Mouse (Mus musculus) intestine, postnatal 0 days (tissue): ENCODE results near the gene Flg. TPM values are rescaled to one million over a fixed set of nuclear protein-coding genes. Genes with fewer than 3 reads are reported as not detected.

Source experiments
- ATAC-seq: fragments of 200-750 bp; cut with Nextera tagmentation; 2 replicates; pipeline ENCODE4 v1.8.0; 2017; ENCODE audit warnings: mild to moderate bottlenecking, moderate TSS enrichment, moderate library complexity
- H3K27ac ChIP-seq: fragments of 300-500 bp; sonication (generic); 2 replicates; pipeline ENCODE4 v1.5.1; 2014; ENCODE audit warnings: mild to moderate bottlenecking, low read depth, low read length, moderate library complexity
- H3K27me3 ChIP-seq: fragments of 300-500 bp; sonication (generic); replicated peaks from 2 replicates; pipeline ENCODE4 v1.6.1; 2014; ENCODE audit warnings: low read length, mixed read lengths; ENCODE audit not compliant: control insufficient read depth, insufficient read depth
- H3K36me3 ChIP-seq: fragments of 300-500 bp; sonication (generic); 2 replicates; pipeline ENCODE4 v1.6.1; 2014; ENCODE audit warnings: mild to moderate bottlenecking, moderate library complexity; ENCODE audit not compliant: control insufficient read depth, insufficient read depth
- H3K4me1 ChIP-seq: fragments of 300-500 bp; sonication (generic); replicated peaks from 2 replicates; pipeline ENCODE4 v1.6.1; 2014; ENCODE audit warnings: antibody characterized with exemption, low read length, mixed read lengths; ENCODE audit not compliant: control insufficient read depth, insufficient read depth
- H3K4me2 ChIP-seq: fragments of 300-500 bp; sonication (generic); replicated peaks from 2 replicates; pipeline ENCODE4 v1.6.1; 2014; ENCODE audit warnings: low read depth, mild to moderate bottlenecking, moderate library complexity
- H3K4me3 ChIP-seq: fragments of 300-500 bp; sonication (generic); 2 replicates; pipeline ENCODE4 v1.5.1; 2014; ENCODE audit warnings: low read depth, low read length
- H3K9ac ChIP-seq: fragments of 300-500 bp; sonication (generic); 2 replicates; pipeline ENCODE4 v1.6.1; 2014; ENCODE audit warnings: mild to moderate bottlenecking, low read depth, low read length
- H3K9me3 ChIP-seq: fragments of 300-500 bp; sonication (generic); 2 replicates; pipeline ENCODE4 v1.6.1; 2016; ENCODE audit warnings: mixed run types; ENCODE audit not compliant: control insufficient read depth
- CTCF ChIP-seq: sonication (generic); IDR thresholded peaks from 2 replicates; pipeline ENCODE4 v1.5.1; 2016; ENCODE audit warnings: low read depth, mild to moderate bottlenecking, control low read depth, antibody characterized with exemption, moderate library complexity
- WGBS: fragments of 180-500 bp; shearing (Covaris S2); extraction: QIAGEN DNeasy Blood & Tissue Kit; methylation state at CpG from one replicate; pipeline ENCODE4 v1.1.7; 2014; 5-methylcytosine and 5-hydroxymethylcytosine counted together
- polyA plus RNA-seq: library from polyadenylated mRNA; unstranded; fragments of >200 nt; fragmentation: Nextera tagmentation; extraction: Ambion mirVana; gene quantifications from 2 replicates; pipeline ENCODE4 v1.2.1, GENCODE M21; 2015

Gene Flg
- polyA plus RNA-seq, result not detected in 2 replicates

GRCm38 (mm10) chr3:93273223-93273622 is at the start of gene Flg:
TSS of gene Flg (plus strand) at chr3:93273523.
- Histone ChIP-seq H3K27me3 (no peaks in the 10 kb centered on the region), H3K27ac (no peak within 1 kb of the TSS), H3K9me3 (no peaks in the 10 kb centered on the region), H3K36me3 (no peaks in the 10 kb centered on the region), H3K4me1 (no peaks in the 10 kb centered on the region), H3K4me2 (no peak within 1 kb of the TSS), H3K9ac (no peak within 1 kb of the TSS), H3K4me3 (no peak within 1 kb of the TSS)
- no peak for TF ChIP-seq CTCF
- WGBS, result 75% methylated on average over 2 of the region's 2 CpGs
- ATAC-seq, result no peak

- no peak overlapping the region for H3K9ac ChIP-seq
- 85% methylated on average over 2 of the region's 2 CpGs for WGBS
- ATAC-seq, result no peak
- no peaks in the 10 kb centered on the region for H3K27me3 ChIP-seq
- no peaks in the 10 kb centered on the region for H3K36me3 ChIP-seq
- H3K9me3 ChIP-seq, result no peaks in the 10 kb centered on the region
- no peak overlapping the region for H3K27ac ChIP-seq
- no peak overlapping the region for H3K4me2 ChIP-seq
- TF ChIP-seq CTCF, result no peak
- H3K4me3 ChIP-seq, result no peak overlapping the region
- no peaks in the 10 kb centered on the region for H3K4me1 ChIP-seq
Observed at GRCm38 (mm10) chr3:93297542-93297941, 24.2 kb downstream of the Flg start.

DNA sequence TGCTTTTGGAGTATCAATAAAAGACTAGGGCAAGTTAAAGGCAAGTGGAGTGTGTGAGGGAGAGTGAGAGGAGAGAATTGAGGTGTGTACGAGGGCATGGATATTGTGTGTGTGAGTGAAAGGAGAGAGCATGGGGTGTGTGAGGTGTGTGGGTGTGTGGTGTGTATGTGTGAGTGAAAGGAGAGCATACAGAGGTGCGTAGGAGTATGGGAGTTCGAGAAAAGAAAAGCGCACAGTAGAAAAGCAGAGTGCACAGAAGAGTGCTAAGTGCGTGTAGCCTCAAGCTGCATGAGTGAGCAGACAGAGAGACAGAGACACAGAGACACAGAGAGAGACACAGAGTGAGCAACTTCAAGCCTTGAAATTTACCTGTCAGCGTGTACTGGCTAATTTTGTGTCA is 26.5 kb downstream of the Flg start:
- Histone ChIP-seq H3K9me3 (no peaks in the 10 kb centered on the region), H3K27ac (no peak overlapping the region), H3K27me3 (no peaks in the 10 kb centered on the region), H3K4me2 (no peak overlapping the region), H3K4me1 (no peaks in the 10 kb centered on the region), H3K9ac (no peak overlapping the region), H3K4me3 (no peak overlapping the region), H3K36me3 (no peaks in the 10 kb centered on the region)
- TF ChIP-seq CTCF, result no peak
- no peak for ATAC-seq
- 80% methylated on average over 6 of the region's 6 CpGs for WGBS

DNA sequence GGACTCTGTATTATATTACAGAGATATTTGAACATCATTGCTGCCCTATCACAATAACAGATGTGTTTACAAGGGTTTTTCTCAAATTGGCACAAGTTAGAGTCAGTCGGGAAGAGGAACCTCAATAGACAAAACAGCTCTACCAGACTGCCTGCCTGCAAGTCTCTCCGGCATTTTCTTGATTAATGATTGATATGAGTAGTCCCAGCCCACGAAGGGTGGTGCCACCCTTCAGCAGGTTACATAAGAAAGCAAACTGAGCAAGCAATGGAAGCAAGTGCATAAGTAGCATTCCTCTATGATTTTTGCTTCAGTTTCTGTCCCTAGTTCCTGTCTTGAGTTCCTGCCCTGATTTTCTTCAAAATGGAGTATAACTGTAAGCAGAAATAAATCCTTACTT is 28.6 kb downstream of the Flg start:
- H3K4me1 ChIP-seq, result no peaks in the 10 kb centered on the region
- no peak overlapping the region for H3K4me2 ChIP-seq
- 47% methylated on average over 3 of the region's 3 CpGs for WGBS
- no peak for ATAC-seq
- no peaks in the 10 kb centered on the region for H3K36me3 ChIP-seq
- H3K4me3 ChIP-seq, result no peak overlapping the region
- TF ChIP-seq CTCF, result no peak
- H3K27me3 ChIP-seq, result no peaks in the 10 kb centered on the region
- H3K9me3 ChIP-seq, result no peaks in the 10 kb centered on the region
- no peak overlapping the region for H3K9ac ChIP-seq
- no peak overlapping the region for H3K27ac ChIP-seq

GRCm38 (mm10) chr3:93306142-93306541 is 32.8 kb downstream of the Flg start:
- 90% methylated on average over 2 of the region's 2 CpGs for WGBS
- peak; percentile 43 for TF ChIP-seq CTCF
- Histone ChIP-seq H3K4me2 (no peak overlapping the region), H3K4me1 (no peaks in the 10 kb centered on the region), H3K36me3 (no peaks in the 10 kb centered on the region), H3K4me3 (no peak overlapping the region), H3K9me3 (no peaks in the 10 kb centered on the region), H3K9ac (no peak overlapping the region), H3K27me3 (no peaks in the 10 kb centered on the region), H3K27ac (no peak overlapping the region)
- ATAC-seq, result no peak

DNA sequence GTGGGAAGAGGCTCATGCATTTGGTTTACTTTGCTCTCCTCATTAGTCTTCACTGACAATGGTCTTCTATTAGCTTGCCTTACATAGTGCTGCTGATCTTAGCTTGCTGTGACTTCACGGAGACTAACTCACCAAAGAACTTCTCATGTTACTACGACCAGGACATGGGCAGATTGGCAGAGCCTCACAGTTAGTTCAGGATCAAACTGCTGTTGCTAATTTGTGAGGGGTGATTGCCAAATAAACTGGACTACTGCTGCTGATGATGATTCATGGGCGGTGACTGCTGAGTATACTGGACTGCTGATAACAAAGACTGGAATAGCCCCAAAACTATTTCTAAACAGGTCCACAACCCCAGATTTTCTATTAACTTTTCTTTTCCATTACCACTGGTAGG is 38.0 kb downstream of the Flg start:
- no peaks in the 10 kb centered on the region for H3K9me3 ChIP-seq
- no peaks in the 10 kb centered on the region for H3K4me1 ChIP-seq
- H3K9ac ChIP-seq, result no peak overlapping the region
- no peaks in the 10 kb centered on the region for H3K36me3 ChIP-seq
- H3K4me2 ChIP-seq, result no peak overlapping the region
- no peak for ATAC-seq
- 69% methylated on average over 3 of the region's 3 CpGs for WGBS
- H3K4me3 ChIP-seq, result no peak overlapping the region
- no peak for TF ChIP-seq CTCF
- H3K27me3 ChIP-seq, result no peaks in the 10 kb centered on the region
- no peak overlapping the region for H3K27ac ChIP-seq

GRCm38 (mm10) chr3:93314388-93314787 is 41.1 kb downstream of the Flg start:
- H3K4me3 ChIP-seq, result no peak overlapping the region
- no peaks in the 10 kb centered on the region for H3K4me1 ChIP-seq
- no peak overlapping the region for H3K9ac ChIP-seq
- H3K27me3 ChIP-seq, result no peaks in the 10 kb centered on the region
- no peak overlapping the region for H3K27ac ChIP-seq
- no peaks in the 10 kb centered on the region for H3K36me3 ChIP-seq
- WGBS, result 93% methylated on average over 1 of the region's 1 CpGs
- no peak overlapping the region for H3K4me2 ChIP-seq
- H3K9me3 ChIP-seq, result no peaks in the 10 kb centered on the region
- TF ChIP-seq CTCF, result peak; percentile 45
- ATAC-seq, result no peak
